Comparison of ENCODE assay signal across 16 mouse cellular contexts in genomic region chr5:120432486-120433015, GRCm38 (mm10). TPM values are rescaled to one million over a fixed set of nuclear protein-coding genes. Genes with fewer than 3 reads are reported as not detected.
A peak's percentile ranks its signal among the peaks of the same experiment; 100 is the strongest.
DNase-seq lines count a peak whose midpoint lies in the region; ATAC-seq lines count a peak whose summit lies in the region.
"Had no signal": no experiment of that assay in that cellular context is flagged by ENCODE, and none has a peak within 500 bp of the region (broad histone marks: within the 10 kb centered on the region; RNA-seq: fewer than 3 reads in every experiment).

No protein-coding gene starts in this region.

- peaks cover 96% of the 10 kb centered on the region for H3K27me3 ChIP-seq in neural tube, embryonic 11.5 days (ENCODE audit: control insufficient read depth, insufficient read depth, low read length)
- peaks cover 100% of the 10 kb centered on the region for H3K27me3 ChIP-seq in hindbrain, embryonic 10.5 days (ENCODE audit: insufficient read depth, poor library complexity, severe bottlenecking)
- H3K27me3 ChIP-seq in midbrain, embryonic 11.5 days (ENCODE audit: control insufficient read depth, insufficient read depth, low read length) = peaks cover 95% of the 10 kb centered on the region
- peaks cover 80% of the 10 kb centered on the region for H3K27me3 ChIP-seq in neural tube, embryonic 15.5 days (replicated peaks)

- no peak for ATAC-seq in neural tube, embryonic 11.5 days (ENCODE audit: insufficient read depth, low FRiP score, low TSS enrichment)
- no peak for ATAC-seq in midbrain, embryonic 11.5 days (ENCODE audit: low FRiP score)
- no peak for ATAC-seq in neural tube, embryonic 15.5 days (ENCODE audit: low FRiP score)
- ATAC-seq: activated CD4-positive, CD25-positive, alpha-beta regulatory T cell, adult 4 months; liver, embryonic 12.5 days had no signal

- WGBS in neural tube, embryonic 11.5 days = under 1% methylated on average over 9 of the region's 9 CpGs
- WGBS in hindbrain, embryonic 10.5 days = 1% methylated on average over 9 of the region's 9 CpGs
- WGBS in midbrain, embryonic 11.5 days = 0% methylated on average over 9 of the region's 9 CpGs
- WGBS in neural tube, embryonic 15.5 days = 0% methylated on average over 9 of the region's 9 CpGs

- H3K27ac ChIP-seq in neural tube, embryonic 11.5 days (ENCODE audit: low read depth, low read length) = peak overlapping the region; percentile 83; the same call in 1 of the 2 replicates
- peak overlapping the region; percentile 72 for H3K27ac ChIP-seq in hindbrain, embryonic 10.5 days
- H3K27ac ChIP-seq in midbrain, embryonic 11.5 days (ENCODE audit: low read depth, low read length) = peak overlapping the region; percentile 63
- peak overlapping the region; percentile 84 for H3K27ac ChIP-seq in neural tube, embryonic 15.5 days (replicated peaks)
- H3K27ac ChIP-seq: kidney, embryonic 15.5 days; liver, embryonic 12.5 days had no signal

- no peaks in the 10 kb centered on the region for H3K36me3 ChIP-seq in neural tube, embryonic 11.5 days (ENCODE audit: control insufficient read depth, insufficient read depth, low read length)
- H3K36me3 ChIP-seq in hindbrain, embryonic 10.5 days = no peaks in the 10 kb centered on the region
- H3K36me3 ChIP-seq in midbrain, embryonic 11.5 days (ENCODE audit: control insufficient read depth, insufficient read depth, low read length) = no peaks in the 10 kb centered on the region
- H3K36me3 ChIP-seq in neural tube, embryonic 15.5 days = no peaks in the 10 kb centered on the region
- H3K36me3 ChIP-seq: kidney, embryonic 15.5 days; liver, embryonic 12.5 days had no signal

- peaks cover 7% of the 10 kb centered on the region for H3K4me1 ChIP-seq in neural tube, embryonic 11.5 days (ENCODE audit: control insufficient read depth, insufficient read depth, low read length)
- H3K4me1 ChIP-seq in hindbrain, embryonic 10.5 days (replicated peaks) = peaks cover 56% of the 10 kb centered on the region
- H3K4me1 ChIP-seq in midbrain, embryonic 11.5 days (ENCODE audit: control insufficient read depth, insufficient read depth, low read length) = peaks cover 28% of the 10 kb centered on the region
- peaks cover 6% of the 10 kb centered on the region; the same call in 1 of the 2 replicates for H3K4me1 ChIP-seq in neural tube, embryonic 15.5 days

- peak overlapping the region; percentile 67 for H3K9ac ChIP-seq in neural tube, embryonic 11.5 days (ENCODE audit: low read length)
- H3K9ac ChIP-seq in midbrain, embryonic 11.5 days (ENCODE audit: low read length) = peak overlapping the region; percentile 71
- H3K9ac ChIP-seq in neural tube, embryonic 15.5 days (replicated peaks) = peak overlapping the region; percentile 65
- H3K9ac ChIP-seq: kidney, embryonic 15.5 days; liver, embryonic 12.5 days had no signal

- 0 out of 2 replicates have a peak overlapping the region, but pooled peaks have one; percentile 18 for H3K4me2 ChIP-seq in neural tube, embryonic 11.5 days (ENCODE audit: low read depth)
- H3K4me2 ChIP-seq in midbrain, embryonic 11.5 days = peak overlapping the region; percentile 43
- H3K4me2 ChIP-seq in neural tube, embryonic 15.5 days = peak overlapping the region; percentile 55
- H3K4me2 ChIP-seq: liver, embryonic 12.5 days had no signal

- peak; percentile 29 for DNase-seq in neural tube, embryonic 11.5 days (ENCODE audit: low spot score)
- DNase-seq in neural tube, embryonic 10.5 days (ENCODE audit: extremely low spot score, low spot score) = no peak
- peak; percentile 53 for DNase-seq in hindbrain, embryonic 10.5 days (ENCODE audit: low spot score)
- peak; percentile 96 for DNase-seq in midbrain, embryonic 11.5 days (ENCODE audit: low spot score, missing footprints)
- DNase-seq in lung, postnatal 4 days = no peak
- DNase-seq in left cerebral cortex, adult 11 months (ENCODE audit: low spot score) = no peak
- no peak for DNase-seq in cerebellum, postnatal 36 days
- DNase-seq: cerebellum, adult 11-12 months; layer of hippocampus, adult 9-11 months had no signal

- H3K9me3 ChIP-seq in neural tube, embryonic 11.5 days (ENCODE audit: control insufficient read depth, low read length) = no peaks in the 10 kb centered on the region
- H3K9me3 ChIP-seq in hindbrain, embryonic 10.5 days = no peaks in the 10 kb centered on the region
- no peaks in the 10 kb centered on the region for H3K9me3 ChIP-seq in midbrain, embryonic 11.5 days (ENCODE audit: control insufficient read depth, low read length)
- H3K9me3 ChIP-seq in neural tube, embryonic 15.5 days (replicated peaks) = no peaks in the 10 kb centered on the region
- H3K9me3 ChIP-seq: kidney, embryonic 15.5 days; liver, embryonic 12.5 days had no signal

- peak overlapping the region; percentile 40 for H3K4me3 ChIP-seq in neural tube, embryonic 11.5 days (ENCODE audit: low read depth, low read length)
- H3K4me3 ChIP-seq in hindbrain, embryonic 10.5 days = peak overlapping the region; percentile 57
- H3K4me3 ChIP-seq in midbrain, embryonic 11.5 days (ENCODE audit: low read depth, low read length) = peak overlapping the region; percentile 47
- peak overlapping the region; percentile 54 for H3K4me3 ChIP-seq in neural tube, embryonic 15.5 days (replicated peaks)
- H3K4me3 ChIP-seq: liver, embryonic 12.5 days had no signal

RNA-seq across cellular contexts. Expression of gene Lhx5, which starts 1.1 kb away (rescaled TPM):
- polyA plus RNA-seq in neural tube, embryonic 11.5 days (2014; fragmentation: Nextera tagmentation; extraction: Ambion mirVana) = 29.9 and 31.2 TPM in 2 replicates
- 12.1 and 34.0 TPM in 2 replicates for polyA plus RNA-seq in hindbrain, embryonic 10.5 days (2016; fragmentation: Nextera tagmentation; extraction: Ambion mirVana)
- polyA plus RNA-seq in midbrain, embryonic 11.5 days (2014; fragmentation: Nextera tagmentation; extraction: Ambion mirVana) = 21.5 and 22.0 TPM in 2 replicates
- polyA plus RNA-seq in neural tube, embryonic 15.5 days (2015; fragmentation: Nextera tagmentation; extraction: Ambion mirVana) = 18.7 and 22.4 TPM in 2 replicates
- polyA plus RNA-seq: activated CD4-positive, CD25-positive, alpha-beta regulatory T cell, adult 4 months; C2C12; heart, embryonic 14.5 days; kidney, embryonic 15.5 days; liver, embryonic 12.5 days; lung, embryonic 16.5 days had no signal

RNA-seq across cellular contexts. Expression of gene Sdsl, which starts 40.1 kb away (rescaled TPM):
- polyA plus RNA-seq in neural tube, embryonic 11.5 days (2014; fragmentation: Nextera tagmentation; extraction: Ambion mirVana) = 5.3 and 5.9 TPM in 2 replicates
- 6.2 and 7.9 TPM in 2 replicates for polyA plus RNA-seq in hindbrain, embryonic 10.5 days (2016; fragmentation: Nextera tagmentation; extraction: Ambion mirVana)
- polyA plus RNA-seq in midbrain, embryonic 11.5 days (2014; fragmentation: Nextera tagmentation; extraction: Ambion mirVana) = 4.2 TPM in 2 replicates
- 7.9 TPM in 2 replicates for polyA plus RNA-seq in neural tube, embryonic 15.5 days (2015; fragmentation: Nextera tagmentation; extraction: Ambion mirVana)
- polyA plus RNA-seq: activated CD4-positive, CD25-positive, alpha-beta regulatory T cell, adult 4 months had no signal

RNA-seq across cellular contexts. Expression of gene Sds, which starts 43.8 kb away (rescaled TPM):
- not detected in 2 replicates for polyA plus RNA-seq in neural tube, embryonic 11.5 days (2014; fragmentation: Nextera tagmentation; extraction: Ambion mirVana)
- not detected in 2 replicates for polyA plus RNA-seq in hindbrain, embryonic 10.5 days (2016; fragmentation: Nextera tagmentation; extraction: Ambion mirVana)
- polyA plus RNA-seq in midbrain, embryonic 11.5 days (2014; fragmentation: Nextera tagmentation; extraction: Ambion mirVana) = not detected in 2 replicates
- not detected in 2 replicates for polyA plus RNA-seq in neural tube, embryonic 15.5 days (2015; fragmentation: Nextera tagmentation; extraction: Ambion mirVana)
- polyA plus RNA-seq: activated CD4-positive, CD25-positive, alpha-beta regulatory T cell, adult 4 months; heart, embryonic 14.5 days; kidney, embryonic 15.5 days; liver, embryonic 12.5 days; lung, embryonic 16.5 days had no signal

Comparison
In these comparisons a context has a peak if more than half of its experiments do, and no peak if none do; other contexts are left out.
1. DNase-seq: peak in neural tube, embryonic 11.5 days (single experiment), hindbrain, embryonic 10.5 days (single experiment) and midbrain, embryonic 11.5 days (single experiment); none in neural tube, embryonic 10.5 days (single experiment), lung, postnatal 4 days (0 of 2), left cerebral cortex, adult 11 months (single experiment) and cerebellum, postnatal 36 days (0 of 2).
2. Peak in every context shown above with its lines, with median percentiles within 50 percentile points of each other: H3K27ac ChIP-seq, H3K4me2 ChIP-seq, H3K4me3 ChIP-seq and H3K9ac ChIP-seq.